Mouse (Mus musculus) thymus, adult 2 months (tissue): ENCODE data around the gene Brat1.

ENCODE experiments used
- CTCF ChIP-seq: fragments of 200-500 bp; IDR thresholded peaks from 2 replicates; pipeline ENCODE4 v1.5.1; 2012; ENCODE audit warnings: mild to moderate bottlenecking, control low read depth, low read length, moderate library complexity, borderline replicate concordance; ENCODE audit not compliant: control insufficient read depth, poor library complexity, insufficient read depth; ENCODE audit errors: extremely low read depth
- POLR2A ChIP-seq: fragments of 200-500 bp; IDR thresholded peaks from 2 replicates; pipeline ENCODE4 v1.6.1; 2012; ENCODE audit warnings: mild to moderate bottlenecking, low read length, control low read depth, moderate library complexity; ENCODE audit not compliant: control insufficient read depth, poor library complexity, insufficient read depth; ENCODE audit errors: extremely low read depth

- TF ChIP-seq POLR2A: no peak
- TF ChIP-seq CTCF: no peak
Observed at GRCm38 (mm10) chr5:140752041-140752440, 47.2 kb downstream of the Brat1 start.
